Mouse (Mus musculus) bone marrow macrophage, adult 2 months (primary cell): Measurements from ENCODE around the gene Lsp1.

Experiments used
- CTCF ChIP-seq: IDR thresholded peaks from 2 replicates; pipeline ENCODE4 v1.5.1; 2012; ENCODE audit warnings: low read depth, mild to moderate bottlenecking, low read length, moderate library complexity
- POLR2A ChIP-seq: IDR thresholded peaks from 2 replicates; pipeline ENCODE4 v1.6.1; 2012; ENCODE audit warnings: mild to moderate bottlenecking, low read depth, low read length, borderline replicate concordance

GRCm38 (mm10) chr7:142473476-142473875 is 12.9 kb downstream of the Lsp1 start:
- TF ChIP-seq CTCF (no peak), POLR2A (no peak)
